Mouse (Mus musculus) brain, embryonic 14.5 days (tissue): ENCODE data around the gene Tiam2. TPM values are rescaled to one million over a fixed set of nuclear protein-coding genes. Genes with fewer than 3 reads are reported as not detected.
A peak's percentile ranks its signal among the peaks of the same experiment; 100 is the strongest.

ENCODE experiments used
- DNase-seq: peaks from one replicate; pipeline ENCODE4 v3.0.0-alpha.2; 2011; ENCODE audit warnings: low read depth
- CTCF ChIP-seq: fragments of 200-500 bp; IDR thresholded peaks from 2 replicates; pipeline ENCODE4 v1.5.1; 2012; ENCODE audit warnings: inconsistent platforms, mild to moderate bottlenecking, moderate library complexity, borderline replicate concordance; ENCODE audit not compliant: insufficient read depth, insufficient read length; ENCODE audit errors: extremely low read depth
- POLR2A ChIP-seq: fragments of 200-500 bp; IDR thresholded peaks from 2 replicates; pipeline ENCODE4 v1.6.1; 2012; ENCODE audit warnings: mild to moderate bottlenecking, inconsistent platforms, borderline replicate concordance; ENCODE audit not compliant: poor library complexity, insufficient read depth, insufficient read length, severe bottlenecking; ENCODE audit errors: extremely low read depth
- polyA plus RNA-seq: library from polyadenylated mRNA; depleted of rRNA; stranded (reverse); fragments of >200 nt; gene quantifications from 2 replicates; pipeline ENCODE4 v1.2.3, GENCODE M21; 2012

Tiam2 gene
- polyA plus RNA-seq, 1 experiment, result 17.5 TPM

DNA sequence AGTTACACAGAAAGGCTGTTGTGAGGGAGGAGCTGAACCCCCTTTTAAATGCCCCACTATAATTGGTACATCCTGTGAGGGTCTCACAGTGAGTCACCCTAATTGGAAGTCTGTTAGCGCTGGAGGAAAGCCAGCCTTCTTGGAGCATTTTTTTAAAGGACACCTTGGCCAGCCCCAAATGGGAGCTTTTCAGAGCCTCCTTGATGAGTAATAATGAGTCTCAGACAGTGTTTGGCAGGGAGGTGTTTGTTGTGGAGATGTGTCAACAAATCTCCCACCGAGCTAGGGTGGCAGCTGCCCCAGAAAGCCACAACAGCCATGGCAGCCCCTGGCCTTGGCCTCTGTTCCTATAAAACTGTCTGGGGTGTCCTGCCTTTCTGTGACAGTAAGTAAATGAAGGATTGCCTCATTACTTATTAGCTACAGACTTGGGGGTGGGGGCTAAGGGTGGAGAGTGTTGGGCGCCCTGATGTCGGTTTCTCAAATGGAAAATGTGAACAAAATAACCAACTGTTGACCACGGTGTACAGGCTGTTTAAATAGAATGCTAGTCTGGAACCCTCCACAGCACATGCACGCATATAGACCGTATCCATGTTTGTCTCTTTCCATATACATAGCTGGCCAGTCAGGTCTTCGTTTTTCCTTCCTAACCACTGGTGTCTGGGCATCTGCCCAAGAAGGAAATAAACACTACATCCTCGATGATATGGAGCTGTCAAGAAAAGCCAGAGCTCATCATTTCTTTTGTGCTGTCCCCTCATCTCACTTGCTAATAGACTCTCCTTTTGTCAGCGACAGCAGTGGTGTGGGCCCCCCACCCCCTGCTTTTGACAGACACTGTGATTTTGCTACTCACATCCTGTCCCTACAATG lies 116.4 kb downstream of the Tiam2 start:
- DNase-seq, result peak; percentile 98
- TF ChIP-seq CTCF, result no peak
- TF ChIP-seq POLR2A, result no peak

DNA sequence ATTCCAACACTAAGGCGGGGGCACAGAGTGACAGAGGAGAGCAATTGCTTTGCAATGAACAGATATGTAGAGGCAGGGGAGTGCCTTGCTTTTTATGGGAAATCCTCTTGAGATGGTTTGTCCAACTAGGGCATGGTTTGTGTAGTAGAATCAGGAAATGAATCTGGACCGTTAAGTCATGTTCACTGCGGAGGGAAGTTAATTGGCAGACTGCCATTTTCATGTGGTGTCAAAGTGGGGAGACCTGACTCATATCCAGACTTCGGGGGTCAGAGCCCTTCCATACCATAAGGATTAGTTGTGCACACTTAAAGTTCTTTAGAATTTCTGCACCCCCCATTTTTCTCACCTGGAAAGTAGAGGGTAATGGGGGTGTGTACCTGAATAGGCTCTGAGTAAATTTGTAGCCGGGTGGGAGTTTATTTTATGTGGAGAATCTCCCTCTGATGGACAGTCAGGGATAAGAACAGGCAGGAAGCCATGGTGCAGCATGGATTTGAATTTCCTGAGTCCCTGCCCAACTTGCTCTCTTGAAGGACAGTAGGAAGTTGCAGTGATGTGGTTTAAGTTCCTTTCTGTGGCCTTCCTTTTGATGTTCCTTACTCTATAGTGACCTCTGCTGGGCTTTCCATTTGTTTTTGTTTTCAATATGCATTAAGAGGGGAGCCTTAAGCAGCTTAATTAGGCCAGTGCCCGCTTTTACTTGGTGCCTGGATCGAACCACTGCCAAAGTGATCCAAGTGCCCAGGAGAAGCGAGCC lies 120.0 kb downstream of the Tiam2 start:
- DNase-seq, result peak; percentile 83
- TF ChIP-seq CTCF (peak; percentile 27; the same call in 1 of the 2 replicates), POLR2A (no peak)

DNA sequence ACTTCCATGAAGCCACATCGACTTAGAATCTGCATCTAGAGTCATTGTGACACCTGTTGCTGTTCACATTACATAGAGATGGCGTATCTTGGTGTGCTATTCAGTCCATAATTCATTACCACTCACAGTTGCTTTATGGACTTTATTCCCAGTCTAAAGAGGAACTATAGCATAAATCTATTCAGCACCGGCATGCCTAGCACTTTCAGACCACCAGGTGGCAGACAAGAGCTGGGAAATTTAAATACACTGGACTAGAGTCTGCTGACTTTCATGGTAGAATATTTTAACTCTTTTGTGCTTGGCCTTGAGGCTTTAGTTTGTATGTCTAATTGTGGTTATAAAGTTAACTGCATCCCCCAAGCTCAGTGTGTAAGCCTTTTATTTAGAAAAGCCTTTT lies 122.4 kb downstream of the Tiam2 start:
- DNase-seq, result peak; percentile 83

DNA sequence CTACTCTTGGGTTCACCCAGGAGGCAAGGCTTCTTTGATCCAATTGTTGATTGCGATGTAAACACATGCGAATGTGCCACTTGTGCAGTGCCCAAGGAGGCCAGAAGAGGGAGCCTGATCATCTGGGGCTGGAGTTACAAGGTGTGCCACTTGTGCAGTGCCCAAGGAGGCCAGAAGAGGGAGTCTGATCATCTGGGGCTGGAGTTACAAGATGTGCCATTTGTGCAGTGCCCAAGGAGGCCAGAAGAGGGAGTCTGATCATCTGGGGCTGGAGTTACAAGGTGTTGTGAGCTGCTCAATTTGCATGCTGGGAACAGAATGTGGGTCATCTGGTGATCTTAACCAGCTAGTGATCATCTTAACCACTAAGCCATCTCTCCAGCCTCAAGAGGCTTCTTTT lies 124.7 kb downstream of the Tiam2 start:
- TF ChIP-seq CTCF (peak; percentile 53), POLR2A (no peak)
- no peak for DNase-seq

More for the DNA sequence above, 122.4 kb downstream of the Tiam2 start:
- TF ChIP-seq CTCF (peak; percentile 83; the same call in 1 of the 2 replicates), POLR2A (no peak)

DNA sequence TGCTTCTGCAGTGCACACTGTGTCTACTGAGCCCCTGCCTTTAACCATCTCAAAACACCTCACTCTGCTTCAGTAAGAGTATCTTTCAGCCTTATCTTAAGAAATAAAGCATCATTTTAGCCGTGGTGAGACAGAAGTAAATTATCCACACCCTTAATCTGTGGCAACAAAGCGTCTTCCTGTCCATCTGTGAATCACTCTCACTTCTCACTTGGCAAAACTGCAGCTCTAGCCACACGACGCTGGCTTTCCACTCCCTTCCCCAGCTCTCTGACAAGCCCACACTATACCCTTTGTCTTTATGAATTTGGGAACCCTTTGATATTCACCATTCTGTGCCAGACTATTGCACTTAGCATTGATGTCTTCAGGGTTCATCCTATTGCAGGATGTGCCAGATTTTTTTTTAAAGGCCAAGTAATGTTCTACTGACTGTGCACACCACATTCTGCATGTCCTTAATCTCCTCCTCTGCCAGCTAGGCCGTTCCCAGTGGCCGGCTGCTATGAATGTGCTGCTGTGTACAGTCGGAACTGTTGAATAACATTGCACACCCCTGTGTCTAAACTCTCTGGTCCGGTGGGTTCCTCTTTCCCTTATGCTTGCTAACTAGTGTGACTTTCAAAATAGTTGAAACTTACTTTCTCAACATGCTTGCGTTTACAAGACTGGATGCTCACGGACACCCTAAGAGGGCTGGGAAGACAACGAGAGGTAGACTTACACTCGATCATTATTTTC lies 126.4 kb downstream of the Tiam2 start:
- DNase-seq, result no peak
- TF ChIP-seq CTCF (no peak), POLR2A (no peak)

DNA sequence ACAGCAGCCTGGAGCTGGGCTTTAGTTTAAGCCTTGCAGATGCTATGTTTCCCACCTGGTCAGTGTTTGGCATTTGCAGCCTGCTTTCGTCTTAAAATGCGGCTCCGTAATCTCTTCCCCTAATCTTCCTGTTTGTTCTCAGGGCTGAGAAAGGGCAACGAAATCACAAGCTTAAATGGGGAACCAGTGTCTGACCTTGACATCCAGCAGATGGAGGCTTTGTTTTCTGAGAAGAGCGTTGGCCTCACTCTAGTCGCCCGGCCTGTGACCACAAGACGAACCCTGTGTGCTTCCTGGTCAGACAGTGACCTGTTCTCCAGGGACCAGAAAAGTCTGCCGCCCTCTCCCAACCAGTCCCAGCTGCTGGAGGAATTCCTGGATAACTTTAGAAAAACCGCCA lies 127.6 kb downstream of the Tiam2 start:
- no peak for TF ChIP-seq CTCF
- no peak for TF ChIP-seq POLR2A
- no peak for DNase-seq

DNA sequence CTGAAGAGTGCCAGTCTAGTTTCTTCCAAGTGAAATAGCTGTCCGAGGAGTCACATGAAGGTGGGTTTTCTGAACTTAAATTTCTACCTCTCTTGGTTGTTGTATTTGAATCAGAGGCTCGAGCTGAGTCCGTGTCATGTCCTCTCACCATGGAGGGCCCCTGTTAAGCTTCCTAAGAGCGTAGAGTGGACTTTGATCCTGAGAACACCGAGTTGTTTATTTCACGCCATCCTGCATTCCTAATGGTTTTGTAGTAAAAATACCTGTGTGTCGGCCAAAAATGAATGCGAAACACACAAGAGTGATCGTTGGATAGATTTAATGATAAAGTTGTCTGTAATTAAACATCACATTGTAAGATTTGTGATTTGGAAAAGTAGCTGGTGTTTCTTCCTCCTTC lies 128.5 kb downstream of the Tiam2 start:
- no peak for DNase-seq
- TF ChIP-seq POLR2A (no peak), CTCF (no peak)

DNA sequence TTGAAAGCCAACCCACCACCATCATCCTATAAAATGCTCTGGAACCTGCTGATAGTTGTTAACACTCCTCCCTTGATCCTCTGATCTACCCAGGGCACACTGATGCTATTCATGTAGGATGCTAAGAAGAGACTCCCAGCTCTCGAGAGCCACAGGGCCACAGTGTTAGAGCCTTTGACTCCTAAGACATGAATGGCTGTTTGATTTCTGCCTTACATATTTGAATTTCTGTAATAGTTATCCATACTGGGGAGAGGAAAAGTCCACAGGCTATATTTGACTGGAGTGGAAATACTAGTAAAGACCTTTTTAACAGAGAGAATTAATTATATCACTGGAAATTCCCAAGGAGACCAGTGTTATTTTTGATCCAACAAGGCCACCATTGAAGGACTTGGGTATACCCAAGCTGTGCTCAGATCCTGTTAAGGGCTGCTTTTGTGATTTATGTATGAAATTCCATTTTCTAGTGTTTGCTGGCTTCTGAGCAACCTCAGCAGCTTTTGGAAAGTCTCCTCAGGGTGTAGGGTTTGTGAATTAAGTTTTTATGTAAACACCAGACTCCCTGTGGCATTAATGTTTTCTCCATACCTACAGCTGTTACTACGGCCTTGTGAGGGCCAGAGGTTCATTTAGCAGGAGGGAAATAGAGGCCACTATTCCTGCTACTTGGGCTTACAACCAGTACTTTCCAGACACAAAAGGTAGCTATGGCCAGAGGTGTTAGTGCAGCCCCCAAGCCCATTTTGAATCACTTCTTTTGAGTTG lies 131.7 kb downstream of the Tiam2 start:
- TF ChIP-seq POLR2A, result no peak
- TF ChIP-seq CTCF, result no peak
- DNase-seq, result no peak

DNA sequence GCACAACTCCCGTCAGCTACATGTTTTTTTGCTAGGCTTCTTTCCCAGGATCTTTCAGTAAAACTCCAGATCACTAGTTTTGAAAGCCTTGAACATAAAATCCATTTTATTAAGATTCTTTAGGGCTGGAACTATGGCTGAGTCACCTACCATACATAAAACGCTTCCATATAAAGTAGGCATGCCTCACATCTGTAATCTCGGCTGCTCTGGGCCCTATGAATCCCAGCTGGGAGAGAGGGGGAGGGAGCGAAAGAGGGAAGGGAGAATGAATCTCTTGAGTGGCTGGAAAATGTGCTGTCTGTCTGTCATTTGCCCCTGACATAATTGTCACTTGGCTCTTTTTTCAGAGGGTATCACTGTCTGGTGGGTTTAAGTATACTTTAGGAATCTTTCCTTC lies 139.5 kb downstream of the Tiam2 start:
- no peak for TF ChIP-seq CTCF
- TF ChIP-seq POLR2A, result no peak
- no peak for DNase-seq

DNA sequence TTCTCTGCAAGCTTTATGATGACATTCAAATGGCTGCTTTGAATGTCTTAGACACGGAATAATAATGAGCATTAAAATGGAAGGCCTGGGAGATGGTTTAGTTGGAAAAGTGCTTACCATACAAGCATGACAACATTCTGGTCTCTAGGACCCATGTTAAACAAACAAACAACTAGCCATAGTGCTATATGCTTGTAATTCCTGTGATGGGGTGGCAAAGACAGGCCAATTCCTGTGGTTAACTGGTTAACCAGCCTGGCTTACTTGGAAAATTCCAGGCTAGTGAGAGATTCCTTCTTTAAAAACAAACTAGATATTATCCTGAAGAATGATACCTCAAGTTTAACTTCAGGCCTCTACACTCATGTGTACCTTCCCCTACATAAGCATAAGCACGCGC lies 140.3 kb downstream of the Tiam2 start:
- no peak for DNase-seq
- TF ChIP-seq POLR2A (no peak), CTCF (no peak)

DNA sequence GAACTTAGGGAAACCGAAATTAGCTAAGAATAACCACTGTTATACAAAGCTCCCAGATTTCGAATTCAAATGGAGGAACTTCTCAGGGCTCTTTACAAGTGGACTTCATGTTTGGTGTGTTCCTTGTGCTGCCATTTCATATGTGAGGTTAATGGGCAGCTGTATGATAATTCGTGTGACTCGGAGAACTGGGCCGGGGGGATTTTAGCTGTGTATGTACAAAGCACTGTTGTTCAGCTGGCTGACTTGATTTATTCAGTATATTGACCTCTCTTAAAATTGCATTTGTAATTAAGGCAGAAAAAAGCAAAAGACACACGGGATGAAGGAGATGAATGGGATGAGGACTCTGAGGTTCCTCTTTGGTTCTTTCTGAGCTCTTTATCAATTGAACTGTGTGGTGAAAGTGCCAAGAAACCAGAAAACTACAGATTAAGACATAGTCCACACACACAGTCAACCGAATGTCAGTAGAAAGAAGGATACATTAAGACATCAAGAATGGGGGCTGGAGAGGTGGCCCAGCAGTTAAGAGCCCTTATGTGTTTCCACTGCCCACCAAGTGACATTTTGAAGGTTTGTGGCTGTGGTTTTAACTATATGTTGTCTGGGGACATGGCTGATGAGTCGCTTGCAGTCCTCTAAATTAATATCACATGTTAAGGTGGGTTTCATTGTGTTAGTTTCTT lies 141.4 kb downstream of the Tiam2 start:
- peak; percentile 64 for DNase-seq

DNA sequence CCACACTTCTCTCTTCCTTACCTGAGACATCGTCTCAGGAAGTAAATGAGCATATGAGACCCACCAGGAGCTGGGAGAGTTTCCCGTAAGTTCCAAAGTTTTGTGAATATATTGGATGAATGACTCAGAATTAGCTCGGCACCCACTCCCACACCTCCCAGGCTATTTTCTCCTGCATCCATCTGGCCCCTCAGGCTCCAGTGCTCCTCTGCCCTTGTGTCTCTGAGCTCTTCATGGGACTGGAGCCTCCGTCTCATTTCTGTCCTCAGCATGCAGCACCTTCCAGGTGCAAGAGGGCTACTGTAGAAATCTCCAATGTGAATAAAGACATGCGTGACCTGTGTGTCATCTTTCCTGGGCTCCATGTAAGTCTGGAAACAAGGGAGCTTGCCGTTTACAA lies 145.6 kb downstream of the Tiam2 start:
- TF ChIP-seq CTCF (no peak), POLR2A (no peak)
- no peak for DNase-seq

More for the DNA sequence above, 141.4 kb downstream of the Tiam2 start:
- TF ChIP-seq CTCF, result no peak
- no peak for TF ChIP-seq POLR2A

DNA sequence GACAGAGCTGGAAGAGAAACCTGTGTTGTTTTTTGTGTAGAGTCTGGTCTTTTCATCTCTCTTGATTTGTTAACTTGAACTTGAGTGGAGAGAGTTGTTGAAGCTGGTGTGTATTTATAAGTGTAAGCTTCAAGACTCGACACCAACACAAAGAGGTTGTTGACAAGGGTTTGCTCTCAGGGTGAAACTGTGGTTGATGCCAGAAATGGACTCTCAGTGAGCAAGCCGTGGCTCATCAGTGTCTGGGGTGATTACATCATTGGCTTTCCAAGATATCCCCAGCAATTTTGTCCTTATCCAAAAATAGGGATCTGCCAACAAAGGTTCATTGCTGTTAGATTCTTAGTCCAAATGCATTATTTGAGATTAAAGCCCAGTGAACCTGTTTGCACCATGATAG lies 150.2 kb downstream of the Tiam2 start:
- TF ChIP-seq CTCF (no peak), POLR2A (no peak)
- no peak for DNase-seq
